Mouse (Mus musculus): Measurements from ENCODE around the gene Olig1. TPM values are rescaled to one million over a fixed set of nuclear protein-coding genes. Genes with fewer than 3 reads are reported as not detected.

Gene Olig1
- polyA plus RNA-seq (2014; fragmentation: Nextera tagmentation; extraction: Ambion mirVana) = 0.11 TPM in 1 of 2 replicates, not detected in the other

GRCm38 (mm10) chr16:91269468-91270211 lies at the start of gene Olig1:
TSS of gene Olig1 (plus strand) at chr16:91269772.
- Histone ChIP-seq H3K9me3 (ENCODE audit: control insufficient read depth, low read depth, low read length) (no peaks in the 10 kb centered on the region), H3K9ac (replicated peaks; ENCODE audit: low read depth, low read length) (no peak within 1 kb of the TSS), H3K27me3 (ENCODE audit: control insufficient read depth, insufficient read depth, low read length) (peaks cover 72% of the 10 kb centered on the region), H3K27ac (ENCODE audit: low read length) (no peak within 1 kb of the TSS), H3K4me3 (ENCODE audit: low read depth, low read length) (peak within 1 kb of the TSS; percentile 38), H3K4me2 (replicated peaks; ENCODE audit: low read depth, low read length) (peak within 1 kb of the TSS; percentile 68), H3K36me3 (ENCODE audit: control insufficient read depth, insufficient read depth, low read length) (no peaks in the 10 kb centered on the region), H3K4me1 (ENCODE audit: control insufficient read depth, insufficient read depth, low read length) (peaks cover 7% of the 10 kb centered on the region; the same call in 1 of the 2 replicates)
- under 1% methylated on average over 64 of the region's 64 CpGs for WGBS
- ATAC-seq (ENCODE audit: insufficient number of reproducible peaks, insufficient read depth, low FRiP score, low read depth) = peak; percentile 87

GRCm38 (mm10) chr16:91222171-91222642 lies 47.4 kb upstream of the Olig1 start:
- no peaks in the 10 kb centered on the region for H3K36me3 ChIP-seq (ENCODE audit: control insufficient read depth, insufficient read depth, low read length)
- H3K9me3 ChIP-seq (ENCODE audit: control insufficient read depth, low read depth, low read length) = no peaks in the 10 kb centered on the region
- H3K27me3 ChIP-seq (ENCODE audit: control insufficient read depth, insufficient read depth, low read length) = peaks cover 90% of the 10 kb centered on the region
- H3K4me3 ChIP-seq (ENCODE audit: low read depth, low read length) = no peak overlapping the region
- 0 out of 2 replicates have a peak overlapping the region, but pooled peaks have one; percentile 10 for H3K4me2 ChIP-seq (replicated peaks; ENCODE audit: low read depth, low read length)
- no peak overlapping the region for H3K27ac ChIP-seq (ENCODE audit: low read length)
- WGBS = 2% methylated on average over 25 of the region's 25 CpGs
- ATAC-seq (ENCODE audit: insufficient number of reproducible peaks, insufficient read depth, low FRiP score, low read depth) = no peak
- no peak overlapping the region for H3K9ac ChIP-seq (replicated peaks; ENCODE audit: low read depth, low read length)
- 0 out of 2 replicates have a peak, but pooled peaks cover 11% of the 10 kb centered on the region for H3K4me1 ChIP-seq (ENCODE audit: control insufficient read depth, insufficient read depth, low read length)

GRCm38 (mm10) chr16:91222643-91223271 lies 46.8 kb upstream of the Olig1 start:
- ATAC-seq (ENCODE audit: insufficient number of reproducible peaks, insufficient read depth, low FRiP score, low read depth) = no peak
- 0 out of 2 replicates have a peak overlapping the region, but pooled peaks have one; percentile 10 for H3K4me2 ChIP-seq (replicated peaks; ENCODE audit: low read depth, low read length)
- H3K4me3 ChIP-seq (ENCODE audit: low read depth, low read length) = no peak overlapping the region; the same call in 1 of the 2 replicates
- H3K27ac ChIP-seq (ENCODE audit: low read length) = no peak overlapping the region
- H3K27me3 ChIP-seq (ENCODE audit: control insufficient read depth, insufficient read depth, low read length) = peaks cover 96% of the 10 kb centered on the region
- no peaks in the 10 kb centered on the region for H3K9me3 ChIP-seq (ENCODE audit: control insufficient read depth, low read depth, low read length)
- H3K4me1 ChIP-seq (ENCODE audit: control insufficient read depth, insufficient read depth, low read length) = 0 out of 2 replicates have a peak, but pooled peaks cover 11% of the 10 kb centered on the region
- 1% methylated on average over 27 of the region's 27 CpGs for WGBS
- no peak overlapping the region for H3K9ac ChIP-seq (replicated peaks; ENCODE audit: low read depth, low read length)
- no peaks in the 10 kb centered on the region for H3K36me3 ChIP-seq (ENCODE audit: control insufficient read depth, insufficient read depth, low read length)

- Histone ChIP-seq H3K27ac (ENCODE audit: low read length) (no peak overlapping the region), H3K36me3 (ENCODE audit: control insufficient read depth, insufficient read depth, low read length) (no peaks in the 10 kb centered on the region), H3K9ac (replicated peaks; ENCODE audit: low read depth, low read length) (no peak overlapping the region), H3K4me2 (replicated peaks; ENCODE audit: low read depth, low read length) (no peak overlapping the region), H3K4me1 (ENCODE audit: control insufficient read depth, insufficient read depth, low read length) (0 out of 2 replicates have a peak, but pooled peaks cover 11% of the 10 kb centered on the region), H3K27me3 (ENCODE audit: control insufficient read depth, insufficient read depth, low read length) (peaks cover 95% of the 10 kb centered on the region), H3K9me3 (ENCODE audit: control insufficient read depth, low read depth, low read length) (no peaks in the 10 kb centered on the region), H3K4me3 (ENCODE audit: low read depth, low read length) (no peak overlapping the region)
- 2% methylated on average over 35 of the region's 35 CpGs for WGBS
- no peak for ATAC-seq (ENCODE audit: insufficient number of reproducible peaks, insufficient read depth, low FRiP score, low read depth)
Measured at GRCm38 (mm10) chr16:91223327-91224067, 46.1 kb upstream of the Olig1 start.

- Histone ChIP-seq H3K4me1 (ENCODE audit: control insufficient read depth, insufficient read depth, low read length) (0 out of 2 replicates have a peak, but pooled peaks cover 11% of the 10 kb centered on the region), H3K9ac (replicated peaks; ENCODE audit: low read depth, low read length) (no peak overlapping the region), H3K27me3 (ENCODE audit: control insufficient read depth, insufficient read depth, low read length) (peaks cover 95% of the 10 kb centered on the region), H3K36me3 (ENCODE audit: control insufficient read depth, insufficient read depth, low read length) (no peaks in the 10 kb centered on the region), H3K9me3 (ENCODE audit: control insufficient read depth, low read depth, low read length) (no peaks in the 10 kb centered on the region), H3K4me3 (ENCODE audit: low read depth, low read length) (no peak overlapping the region), H3K4me2 (replicated peaks; ENCODE audit: low read depth, low read length) (no peak overlapping the region), H3K27ac (ENCODE audit: low read length) (no peak overlapping the region)
- no peak for ATAC-seq (ENCODE audit: insufficient number of reproducible peaks, insufficient read depth, low FRiP score, low read depth)
- WGBS = 6% methylated on average over 10 of the region's 10 CpGs
Measured at GRCm38 (mm10) chr16:91224068-91224402, 45.5 kb upstream of the Olig1 start.

- Histone ChIP-seq H3K9ac (replicated peaks; ENCODE audit: low read depth, low read length) (no peak overlapping the region), H3K4me2 (replicated peaks; ENCODE audit: low read depth, low read length) (peak overlapping the region; percentile 37), H3K27me3 (ENCODE audit: control insufficient read depth, insufficient read depth, low read length) (peaks cover 95% of the 10 kb centered on the region), H3K4me3 (ENCODE audit: low read depth, low read length) (peak overlapping the region; percentile 13; the same call in 1 of the 2 replicates), H3K4me1 (ENCODE audit: control insufficient read depth, insufficient read depth, low read length) (0 out of 2 replicates have a peak, but pooled peaks cover 11% of the 10 kb centered on the region), H3K9me3 (ENCODE audit: control insufficient read depth, low read depth, low read length) (no peaks in the 10 kb centered on the region), H3K36me3 (ENCODE audit: control insufficient read depth, insufficient read depth, low read length) (no peaks in the 10 kb centered on the region), H3K27ac (ENCODE audit: low read length) (no peak overlapping the region)
- 2% methylated on average over 26 of the region's 26 CpGs for WGBS
- ATAC-seq (ENCODE audit: insufficient number of reproducible peaks, insufficient read depth, low FRiP score, low read depth) = no peak
Measured at GRCm38 (mm10) chr16:91224481-91225232, 44.9 kb upstream of the Olig1 start.

- WGBS = 1% methylated on average over 53 of the region's 53 CpGs
- H3K4me1 ChIP-seq (ENCODE audit: control insufficient read depth, insufficient read depth, low read length) = 0 out of 2 replicates have a peak, but pooled peaks cover 11% of the 10 kb centered on the region
- no peak for ATAC-seq (ENCODE audit: insufficient number of reproducible peaks, insufficient read depth, low FRiP score, low read depth)
- no peak within 1 kb of the TSS for H3K27ac ChIP-seq (ENCODE audit: low read length)
- H3K4me2 ChIP-seq (replicated peaks; ENCODE audit: low read depth, low read length) = peak within 1 kb of the TSS; percentile 37
- H3K9ac ChIP-seq (replicated peaks; ENCODE audit: low read depth, low read length) = no peak within 1 kb of the TSS
- H3K4me3 ChIP-seq (ENCODE audit: low read depth, low read length) = peak within 1 kb of the TSS; percentile 13; the same call in 1 of the 2 replicates
- H3K9me3 ChIP-seq (ENCODE audit: control insufficient read depth, low read depth, low read length) = no peaks in the 10 kb centered on the region
- no peaks in the 10 kb centered on the region for H3K36me3 ChIP-seq (ENCODE audit: control insufficient read depth, insufficient read depth, low read length)
- peaks cover 94% of the 10 kb centered on the region for H3K27me3 ChIP-seq (ENCODE audit: control insufficient read depth, insufficient read depth, low read length)
Measured at GRCm38 (mm10) chr16:91225233-91226037, 44.1 kb upstream of the Olig1 start, which contains the start of gene Olig2. TSS of gene Olig2 (plus strand) at chr16:91225457.

All from stomach, embryonic 14.5 days (tissue).